Mouse (Mus musculus) adrenal gland, adult (tissue): ENCODE results near the gene 1700003H04Rik.

ENCODE experiments used
- DNase-seq, 2 experiments: peaks; one replicate each; pipeline ENCODE4 v3.0.0; 2022 to 2023; ENCODE audit warnings: low spot score in 1 of 2; ENCODE audit not compliant: inconsistent age in 2 of 2

Gene 1700003H04Rik

GRCm38 (mm10) chr3:124581001-124581400 lies at the start of gene 1700003H04Rik:
TSS of gene 1700003H04Rik (minus strand) at chr3:124581101.
- no peak for DNase-seq

GRCm38 (mm10) chr3:124623031-124623430 lies 42.1 kb upstream of the 1700003H04Rik start:
- DNase-seq = no peak

GRCm38 (mm10) chr3:124613287-124613686 lies 32.4 kb upstream of the 1700003H04Rik start:
- no peak for DNase-seq

GRCm38 (mm10) chr3:124609956-124610355 lies 29.1 kb upstream of the 1700003H04Rik start:
- DNase-seq = no peak

- DNase-seq = peak in 1 of 2 experiments; percentile 7
Measured at GRCm38 (mm10) chr3:124606021-124606517, 25.2 kb upstream of the 1700003H04Rik start.

GRCm38 (mm10) chr3:124605518-124605917 lies 24.6 kb upstream of the 1700003H04Rik start:
- no peak for DNase-seq

- DNase-seq = no peak
Measured at GRCm38 (mm10) chr3:124597789-124598188, 16.9 kb upstream of the 1700003H04Rik start.

GRCm38 (mm10) chr3:124587534-124587933 lies 6.6 kb upstream of the 1700003H04Rik start:
- DNase-seq = peak in 1 of 2 experiments; percentile 38

GRCm38 (mm10) chr3:124585761-124586160 lies 4.9 kb upstream of the 1700003H04Rik start:
- DNase-seq = no peak

- no peak for DNase-seq
Measured at GRCm38 (mm10) chr3:124557317-124557716, 23.6 kb downstream of the 1700003H04Rik start.

GRCm38 (mm10) chr3:124555963-124556362 lies 24.9 kb downstream of the 1700003H04Rik start:
- no peak for DNase-seq

GRCm38 (mm10) chr3:124555092-124555491 lies 25.8 kb downstream of the 1700003H04Rik start:
- no peak for DNase-seq

GRCm38 (mm10) chr3:124548898-124549297 lies 32.0 kb downstream of the 1700003H04Rik start:
- no peak for DNase-seq

- no peak for DNase-seq
Measured at GRCm38 (mm10) chr3:124538260-124538659, 42.6 kb downstream of the 1700003H04Rik start.

GRCm38 (mm10) chr3:124536602-124537001 lies 44.3 kb downstream of the 1700003H04Rik start:
- DNase-seq = no peak

GRCm38 (mm10) chr3:124518786-124519185 lies 62.1 kb downstream of the 1700003H04Rik start:
- peak in 1 of 2 experiments; percentile 29 for DNase-seq
